Mouse (Mus musculus) erythroblast, embryonic 14.5 days (primary cell): ENCODE results near the gene St5. TPM values are rescaled to one million over a fixed set of nuclear protein-coding genes. Genes with fewer than 3 reads are reported as not detected.

Experiments
- H3K27me3 ChIP-seq: 2 replicates; pipeline ENCODE4 v1.6.1; 2012; ENCODE audit warnings: inconsistent platforms; ENCODE audit not compliant: control insufficient read depth
- H3K36me3 ChIP-seq: 2 replicates; pipeline ENCODE4 v1.6.1; 2012; ENCODE audit warnings: mild to moderate bottlenecking, inconsistent platforms; ENCODE audit not compliant: control insufficient read depth
- H3K4me1 ChIP-seq: 2 replicates; pipeline ENCODE4 v1.6.1; 2012; ENCODE audit warnings: inconsistent platforms; ENCODE audit not compliant: control insufficient read depth
- H3K4me3 ChIP-seq: replicated peaks from 2 replicates; pipeline ENCODE3; 2012; ENCODE audit warnings: moderate library complexity, mild to moderate bottlenecking, inconsistent platforms
- H3K9me3 ChIP-seq: 2 replicates; pipeline ENCODE4 v1.6.1; 2012; ENCODE audit warnings: low read length, inconsistent platforms, mixed read lengths; ENCODE audit not compliant: control insufficient read depth
- GATA1 ChIP-seq: IDR thresholded peaks from 2 replicates; pipeline ENCODE4 v1.6.1; 2012; ENCODE audit warnings: low read length, inconsistent platforms, mixed read lengths
- TAL1 ChIP-seq: IDR thresholded peaks from 3 replicates; pipeline ENCODE4 v1.6.1; 2012; ENCODE audit warnings: low read length, inconsistent platforms, mixed read lengths
- polyA plus RNA-seq: library from polyadenylated mRNA; stranded (reverse); fragments of >175 nt; gene quantifications from 2 replicates; pipeline ENCODE4 v1.2.3, GENCODE M21; 2012

The St5 gene
- polyA plus RNA-seq = 1.1 and 1.3 TPM in 2 replicates

DNA sequence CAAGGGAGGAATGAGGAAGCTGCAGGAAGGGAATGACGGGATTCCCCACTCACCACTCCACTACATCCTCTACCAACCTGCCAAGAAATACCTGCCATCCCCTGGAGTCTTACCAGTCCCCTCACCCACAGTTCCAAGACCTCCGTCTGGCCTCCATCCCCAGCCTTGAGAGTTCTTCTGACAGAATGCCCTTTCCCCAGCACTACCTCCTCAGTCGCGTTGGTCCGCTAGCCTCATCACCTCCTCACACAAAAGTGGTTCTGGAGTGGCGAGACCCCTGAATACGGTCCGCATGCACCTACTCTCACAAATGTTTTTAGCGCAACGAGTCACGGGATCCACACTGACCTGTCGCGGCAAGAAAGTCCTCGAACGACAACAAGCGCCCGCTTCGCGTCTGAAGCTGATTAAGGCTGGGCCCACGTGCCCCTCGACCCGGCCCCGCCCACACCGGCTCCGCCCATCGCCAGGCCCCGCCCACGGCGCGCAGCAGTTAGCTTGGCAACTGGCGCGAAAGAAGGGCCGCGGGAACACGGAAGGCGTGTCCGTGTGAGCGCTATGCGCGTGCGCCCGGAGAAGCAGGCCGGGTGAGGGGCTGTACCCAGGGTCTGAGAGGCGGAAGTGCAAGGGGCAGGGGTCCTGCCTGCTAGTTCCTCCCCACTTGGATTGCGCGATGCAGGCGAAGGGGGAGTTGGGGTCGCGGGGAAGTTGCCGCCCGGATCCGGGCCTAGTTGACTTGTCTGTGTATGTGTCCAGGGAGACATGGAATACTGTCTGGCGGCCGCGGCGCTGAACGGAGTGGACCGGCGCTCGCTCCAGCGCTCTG is at the start of gene St5, which contains the start of gene Akip1:
Gene St5 (minus strand): TSS at position 416 of the 826 bp plus-strand sequence.
Gene Akip1 (plus strand): TSS at position 501 of the 826 bp plus-strand sequence.
- TF ChIP-seq TAL1 (no peak), GATA1 (no peak)
- H3K4me3 ChIP-seq = peak within 1 kb of the TSS; percentile 68

DNA sequence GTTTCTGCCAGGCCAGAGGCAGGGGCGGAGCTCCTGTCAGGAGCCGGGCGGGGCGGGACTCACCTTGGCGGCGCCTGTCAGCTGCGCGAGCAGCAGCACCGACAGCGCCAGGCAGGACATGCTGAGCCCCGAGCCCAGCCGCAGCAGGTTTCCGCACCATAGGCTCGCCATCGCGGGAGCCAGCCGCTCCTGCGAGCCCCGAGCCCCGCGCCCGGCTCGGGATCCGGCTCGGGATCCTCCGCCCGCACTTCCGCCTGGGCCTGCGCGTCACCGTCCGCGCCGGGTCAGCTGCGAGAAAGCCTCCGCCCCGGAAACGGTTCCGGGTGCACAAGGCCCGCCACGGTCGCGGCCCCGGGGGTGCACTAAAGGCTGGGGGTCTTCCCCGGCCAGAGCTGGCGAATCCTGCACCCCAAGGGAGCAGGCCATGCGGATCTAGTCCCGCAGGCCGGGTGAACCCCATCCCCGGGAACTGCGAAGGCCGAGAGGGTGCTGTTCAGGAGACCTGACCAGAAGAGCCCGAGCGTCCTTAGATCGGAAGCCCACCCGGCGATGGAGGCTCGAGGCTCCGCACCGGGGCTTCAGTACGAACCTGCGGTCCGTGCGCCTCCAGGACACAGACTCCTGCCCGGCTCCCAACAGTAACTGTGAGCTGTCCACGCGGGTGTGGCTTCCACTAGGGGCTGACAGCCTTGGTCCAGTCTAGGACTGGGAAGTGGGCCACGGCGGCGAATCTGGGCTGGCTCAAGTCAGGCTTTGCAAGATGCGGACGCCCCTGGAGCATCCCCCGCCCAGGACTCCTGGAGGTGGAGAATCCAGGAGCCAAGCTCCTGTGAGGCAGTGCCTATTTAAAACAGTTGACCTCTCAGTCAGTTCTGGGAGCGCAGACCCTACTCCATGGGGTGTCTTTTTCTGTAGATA is 48.9 kb upstream of the St5 start, which contains the start of gene Tmem9b:
Gene Tmem9b (minus strand): TSS at position 868 of the 918 bp plus-strand sequence.
- TF ChIP-seq GATA1 (no peak), TAL1 (no peak)
- Histone ChIP-seq H3K36me3 (peaks cover 22% of the 10 kb centered on the region), H3K27me3 (no peaks in the 10 kb centered on the region), H3K4me1 (peaks cover 57% of the 10 kb centered on the region), H3K4me3 (peak within 1 kb of the TSS; percentile 79), H3K9me3 (no peaks in the 10 kb centered on the region)

More for the DNA sequence above, at the start of gene St5, which contains the start of gene Akip1:
- H3K27me3 ChIP-seq = peaks cover 6% of the 10 kb centered on the region; the same call in 1 of the 2 replicates
- peaks cover 3% of the 10 kb centered on the region; the same call in 1 of the 2 replicates for H3K9me3 ChIP-seq
- peaks cover 53% of the 10 kb centered on the region for H3K4me1 ChIP-seq
- H3K36me3 ChIP-seq = peaks cover 30% of the 10 kb centered on the region

DNA sequence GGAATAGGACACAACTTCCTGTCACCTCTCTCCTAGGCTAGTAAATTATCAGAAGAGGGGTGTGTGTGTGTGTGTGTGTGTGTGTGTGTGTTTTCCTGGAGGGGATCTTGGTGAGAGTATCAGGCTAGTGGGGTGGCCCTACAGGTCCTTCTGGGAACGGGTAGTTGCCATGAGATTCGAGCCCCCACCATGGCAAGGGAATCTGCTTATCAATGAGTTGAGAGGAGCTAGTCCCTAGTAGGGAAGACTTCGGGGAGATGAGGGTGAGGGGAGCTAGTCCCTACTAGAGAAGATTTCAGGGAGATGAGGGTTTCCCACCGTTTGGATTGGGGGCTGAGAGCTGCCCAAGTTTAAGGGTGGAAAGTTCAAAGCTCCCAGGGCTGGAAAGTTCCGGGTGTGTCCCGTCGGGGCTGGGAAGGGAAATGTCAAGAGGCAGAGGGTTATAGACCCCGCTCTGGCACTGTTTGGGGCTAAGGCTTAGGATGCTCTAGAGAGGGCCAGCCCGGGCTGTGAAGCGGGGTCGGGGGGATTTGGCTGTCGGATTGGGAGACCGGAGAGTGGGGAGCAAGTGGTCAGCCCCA is 48.1 kb upstream of the St5 start:
- H3K27me3 ChIP-seq = no peaks in the 10 kb centered on the region
- H3K36me3 ChIP-seq = peaks cover 29% of the 10 kb centered on the region
- peaks cover 58% of the 10 kb centered on the region for H3K4me1 ChIP-seq
- peak overlapping the region; percentile 79 for H3K4me3 ChIP-seq
- H3K9me3 ChIP-seq = no peaks in the 10 kb centered on the region
- TF ChIP-seq TAL1 (no peak), GATA1 (no peak)

- Histone ChIP-seq H3K9me3 (no peaks in the 10 kb centered on the region), H3K4me3 (no peak overlapping the region), H3K4me1 (peaks cover 30% of the 10 kb centered on the region), H3K36me3 (peaks cover 64% of the 10 kb centered on the region), H3K27me3 (no peaks in the 10 kb centered on the region)
- no peak for TF ChIP-seq TAL1
- no peak for TF ChIP-seq GATA1
These were observed 44.3 kb upstream of the St5 start for GRCm38 (mm10) chr7:109747747-109748146.

- TF ChIP-seq TAL1 (no peak), GATA1 (no peak)
- no peak overlapping the region for H3K4me3 ChIP-seq
- peaks cover 90% of the 10 kb centered on the region for H3K36me3 ChIP-seq
- H3K27me3 ChIP-seq = no peaks in the 10 kb centered on the region
- H3K4me1 ChIP-seq = no peaks in the 10 kb centered on the region
- no peaks in the 10 kb centered on the region for H3K9me3 ChIP-seq
These were observed 38.3 kb upstream of the St5 start for GRCm38 (mm10) chr7:109741703-109742102.

GRCm38 (mm10) chr7:109741060-109741459 is 37.7 kb upstream of the St5 start:
- no peaks in the 10 kb centered on the region for H3K27me3 ChIP-seq
- peaks cover 90% of the 10 kb centered on the region for H3K36me3 ChIP-seq
- no peak overlapping the region for H3K4me3 ChIP-seq
- no peaks in the 10 kb centered on the region for H3K4me1 ChIP-seq
- no peak for TF ChIP-seq GATA1
- TF ChIP-seq TAL1 = no peak
- H3K9me3 ChIP-seq = no peaks in the 10 kb centered on the region

DNA sequence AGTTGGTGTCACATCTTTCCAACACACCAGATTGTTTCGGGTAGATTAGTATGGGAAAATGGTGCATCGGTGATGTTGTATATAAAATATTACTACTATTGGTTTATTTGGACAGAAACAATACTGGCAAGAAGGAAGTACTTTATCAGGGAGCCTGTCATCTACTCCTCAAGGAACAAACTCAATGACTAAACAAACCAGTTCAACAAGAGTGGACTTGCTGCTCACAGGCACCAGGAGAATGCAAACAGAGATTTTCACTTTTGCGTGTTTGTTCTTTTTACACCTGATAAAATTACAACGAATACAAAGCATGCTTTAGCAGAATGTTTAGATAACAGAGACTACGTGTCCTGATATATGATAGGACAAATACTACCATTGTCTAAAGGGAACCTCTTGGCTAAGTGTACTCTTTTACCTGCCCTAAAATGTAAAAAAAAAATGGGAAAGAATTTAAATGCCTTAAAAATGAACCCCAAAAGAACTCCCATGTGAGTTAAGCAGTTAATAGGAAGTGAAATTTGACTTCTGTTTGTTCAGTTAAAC is 36.5 kb upstream of the St5 start:
- no peak for TF ChIP-seq TAL1
- no peak for TF ChIP-seq GATA1
- Histone ChIP-seq H3K9me3 (no peaks in the 10 kb centered on the region), H3K36me3 (peaks cover 90% of the 10 kb centered on the region), H3K27me3 (no peaks in the 10 kb centered on the region), H3K4me3 (no peak overlapping the region), H3K4me1 (no peaks in the 10 kb centered on the region)

GRCm38 (mm10) chr7:109734806-109735205 is 31.4 kb upstream of the St5 start:
- no peaks in the 10 kb centered on the region for H3K4me1 ChIP-seq
- TF ChIP-seq GATA1 = no peak
- no peak for TF ChIP-seq TAL1
- H3K4me3 ChIP-seq = no peak overlapping the region
- H3K36me3 ChIP-seq = peaks cover 41% of the 10 kb centered on the region
- no peaks in the 10 kb centered on the region for H3K27me3 ChIP-seq
- H3K9me3 ChIP-seq = no peaks in the 10 kb centered on the region
